Mouse (Mus musculus): Measurements from ENCODE around the gene Tyk2. TPM values are rescaled to one million over a fixed set of nuclear protein-coding genes. Genes with fewer than 3 reads are reported as not detected.

Tyk2 gene
- polyA plus RNA-seq, 1 experiment from 2014 or later: 11.5 TPM

DNA sequence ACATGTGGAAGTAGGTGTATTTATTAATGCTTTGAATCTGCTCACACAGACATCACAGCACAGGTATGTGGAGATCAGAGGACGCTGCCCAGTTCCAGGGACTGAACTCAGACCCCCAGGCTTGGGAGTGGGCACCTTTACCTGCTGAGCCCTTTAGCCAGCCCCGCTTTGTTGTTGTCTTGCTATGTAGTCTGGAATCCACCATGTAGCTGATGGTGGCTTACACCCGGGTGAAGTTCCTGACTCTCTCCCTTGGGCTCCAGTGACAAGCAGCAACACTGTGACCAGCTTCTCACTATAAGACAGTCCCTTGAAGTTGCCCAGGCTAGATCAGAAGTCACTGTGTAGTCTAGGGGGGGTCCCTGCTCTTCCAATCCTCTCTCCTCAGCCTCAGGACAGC lies 13.3 kb upstream of the Tyk2 start:
- Histone ChIP-seq H3K9me3 (ENCODE audit: control insufficient read depth, low read length) (no peaks in the 10 kb centered on the region), H3K9ac (ENCODE audit: low read depth, low read length) (no peak overlapping the region), H3K4me1 (replicated peaks; ENCODE audit: control insufficient read depth, insufficient read depth, low read length) (peaks cover 36% of the 10 kb centered on the region), H3K4me3 (ENCODE audit: low read depth, low read length) (no peak overlapping the region), H3K4me2 (no peak overlapping the region), H3K27me3 (replicated peaks; ENCODE audit: control insufficient read depth, insufficient read depth, low read length) (no peaks in the 10 kb centered on the region), H3K36me3 (ENCODE audit: control insufficient read depth, insufficient read depth, low read length) (peaks cover 68% of the 10 kb centered on the region), H3K27ac (ENCODE audit: low read depth, low read length) (no peak overlapping the region)
- WGBS: 92% methylated on average over 3 of the region's 3 CpGs
- no peak for DNase-seq (ENCODE audit: low spot score)
- ATAC-seq (replicated peaks; ENCODE audit: low FRiP score): no peak

- WGBS: 91% methylated on average over 14 of the region's 14 CpGs
- no peaks in the 10 kb centered on the region for H3K9me3 ChIP-seq (ENCODE audit: control insufficient read depth, low read length)
- H3K4me2 ChIP-seq: no peak overlapping the region
- no peak overlapping the region for H3K4me3 ChIP-seq (ENCODE audit: low read depth, low read length)
- ATAC-seq (replicated peaks; ENCODE audit: low FRiP score): no peak
- DNase-seq (ENCODE audit: low spot score): no peak
- H3K27me3 ChIP-seq (replicated peaks; ENCODE audit: control insufficient read depth, insufficient read depth, low read length): no peaks in the 10 kb centered on the region
- H3K36me3 ChIP-seq (ENCODE audit: control insufficient read depth, insufficient read depth, low read length): peaks cover 63% of the 10 kb centered on the region
- peaks cover 14% of the 10 kb centered on the region for H3K4me1 ChIP-seq (replicated peaks; ENCODE audit: control insufficient read depth, insufficient read depth, low read length)
- H3K27ac ChIP-seq (ENCODE audit: low read depth, low read length): no peak overlapping the region
- no peak overlapping the region for H3K9ac ChIP-seq (ENCODE audit: low read depth, low read length)
Observed at GRCm38 (mm10) chr9:21141922-21142321, 10.9 kb upstream of the Tyk2 start.

DNA sequence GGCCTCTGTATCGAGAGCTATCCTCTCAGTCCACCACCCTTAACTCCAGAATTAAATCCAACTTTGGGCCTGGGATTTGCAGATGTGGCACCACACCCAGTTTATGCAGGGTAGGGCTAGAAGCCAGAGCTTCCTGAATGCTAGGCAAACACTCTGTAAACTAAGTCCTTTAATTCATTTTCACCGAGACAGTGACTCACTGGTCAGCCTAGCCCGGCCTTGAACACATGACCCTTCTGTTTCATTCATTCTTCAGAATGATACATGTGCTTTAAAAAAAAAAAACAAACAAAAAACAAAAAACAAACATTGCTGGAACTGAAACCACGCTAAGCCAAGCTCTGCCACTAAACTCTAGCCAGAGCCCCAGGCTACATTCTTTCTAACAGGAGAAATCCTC lies 7.3 kb upstream of the Tyk2 start:
- H3K4me1 ChIP-seq (replicated peaks; ENCODE audit: control insufficient read depth, insufficient read depth, low read length): peaks cover 5% of the 10 kb centered on the region; the same call in 1 of the 2 replicates
- no peak overlapping the region for H3K9ac ChIP-seq (ENCODE audit: low read depth, low read length)
- ATAC-seq (replicated peaks; ENCODE audit: low FRiP score) (no peak), DNase-seq (ENCODE audit: low spot score) (no peak)
- H3K9me3 ChIP-seq (ENCODE audit: control insufficient read depth, low read length): no peaks in the 10 kb centered on the region
- peaks cover 41% of the 10 kb centered on the region for H3K36me3 ChIP-seq (ENCODE audit: control insufficient read depth, insufficient read depth, low read length)
- no peaks in the 10 kb centered on the region for H3K27me3 ChIP-seq (replicated peaks; ENCODE audit: control insufficient read depth, insufficient read depth, low read length)
- H3K4me3 ChIP-seq (ENCODE audit: low read depth, low read length): no peak overlapping the region
- 69% methylated on average over 4 of the region's 4 CpGs for WGBS
- H3K27ac ChIP-seq (ENCODE audit: low read depth, low read length): no peak overlapping the region
- H3K4me2 ChIP-seq: no peak overlapping the region

DNA sequence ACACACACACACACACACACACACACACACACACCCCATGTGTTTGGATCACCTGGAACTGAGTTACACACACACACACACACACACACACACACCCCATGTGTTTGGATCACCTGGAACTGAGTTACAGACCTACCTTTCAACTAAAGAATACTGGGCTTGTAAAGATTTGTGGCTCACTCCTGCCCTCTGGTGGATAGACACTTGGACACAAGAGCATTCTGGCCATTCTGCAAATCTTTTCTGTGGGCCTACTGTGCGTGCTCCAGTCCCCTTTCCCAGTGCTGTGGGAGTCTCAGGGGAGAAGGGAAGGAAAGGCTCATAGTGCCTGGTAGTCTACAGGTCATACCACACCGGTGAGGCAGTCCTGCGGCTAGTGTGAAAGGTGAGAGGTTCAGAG lies 6.2 kb upstream of the Tyk2 start:
- no peak overlapping the region for H3K27ac ChIP-seq (ENCODE audit: low read depth, low read length)
- 48% methylated on average over 3 of the region's 3 CpGs for WGBS
- H3K4me2 ChIP-seq: no peak overlapping the region
- no peak overlapping the region for H3K4me3 ChIP-seq (ENCODE audit: low read depth, low read length)
- DNase-seq (ENCODE audit: low spot score) (no peak), ATAC-seq (replicated peaks; ENCODE audit: low FRiP score) (peak; percentile 29; the same call in 1 of the 2 replicates)
- no peaks in the 10 kb centered on the region for H3K9me3 ChIP-seq (ENCODE audit: control insufficient read depth, low read length)
- H3K9ac ChIP-seq (ENCODE audit: low read depth, low read length): no peak overlapping the region
- peaks cover 5% of the 10 kb centered on the region; the same call in 1 of the 2 replicates for H3K4me1 ChIP-seq (replicated peaks; ENCODE audit: control insufficient read depth, insufficient read depth, low read length)
- no peaks in the 10 kb centered on the region for H3K27me3 ChIP-seq (replicated peaks; ENCODE audit: control insufficient read depth, insufficient read depth, low read length)
- peaks cover 29% of the 10 kb centered on the region for H3K36me3 ChIP-seq (ENCODE audit: control insufficient read depth, insufficient read depth, low read length)

- no peak overlapping the region for H3K4me2 ChIP-seq
- no peak overlapping the region for H3K27ac ChIP-seq (ENCODE audit: low read depth, low read length)
- ATAC-seq (replicated peaks; ENCODE audit: low FRiP score) (no peak), DNase-seq (ENCODE audit: low spot score) (no peak)
- H3K27me3 ChIP-seq (replicated peaks; ENCODE audit: control insufficient read depth, insufficient read depth, low read length): no peaks in the 10 kb centered on the region
- peaks cover 5% of the 10 kb centered on the region; the same call in 1 of the 2 replicates for H3K4me1 ChIP-seq (replicated peaks; ENCODE audit: control insufficient read depth, insufficient read depth, low read length)
- no peak overlapping the region; the same call in 1 of the 2 replicates for H3K9ac ChIP-seq (ENCODE audit: low read depth, low read length)
- peaks cover 22% of the 10 kb centered on the region for H3K36me3 ChIP-seq (ENCODE audit: control insufficient read depth, insufficient read depth, low read length)
- H3K9me3 ChIP-seq (ENCODE audit: control insufficient read depth, low read length): no peaks in the 10 kb centered on the region
- H3K4me3 ChIP-seq (ENCODE audit: low read depth, low read length): no peak overlapping the region
- 58% methylated on average over 6 of the region's 6 CpGs for WGBS
Observed at GRCm38 (mm10) chr9:21136401-21136800, 5.4 kb upstream of the Tyk2 start.

- no peak for DNase-seq (ENCODE audit: low spot score)
- Histone ChIP-seq H3K9ac (ENCODE audit: low read depth, low read length) (no peak overlapping the region; the same call in 1 of the 2 replicates), H3K4me3 (ENCODE audit: low read depth, low read length) (no peak overlapping the region), H3K27ac (ENCODE audit: low read depth, low read length) (no peak overlapping the region), H3K9me3 (ENCODE audit: control insufficient read depth, low read length) (no peaks in the 10 kb centered on the region), H3K27me3 (replicated peaks; ENCODE audit: control insufficient read depth, insufficient read depth, low read length) (no peaks in the 10 kb centered on the region), H3K4me2 (no peak overlapping the region), H3K36me3 (ENCODE audit: control insufficient read depth, insufficient read depth, low read length) (peaks cover 18% of the 10 kb centered on the region), H3K4me1 (replicated peaks; ENCODE audit: control insufficient read depth, insufficient read depth, low read length) (peaks cover 5% of the 10 kb centered on the region; the same call in 1 of the 2 replicates)
- 46% methylated on average over 1 of the region's 1 CpGs for WGBS
- ATAC-seq (replicated peaks; ENCODE audit: low FRiP score): no peak
Observed at GRCm38 (mm10) chr9:21135941-21136381, 4.9 kb upstream of the Tyk2 start.

DNA sequence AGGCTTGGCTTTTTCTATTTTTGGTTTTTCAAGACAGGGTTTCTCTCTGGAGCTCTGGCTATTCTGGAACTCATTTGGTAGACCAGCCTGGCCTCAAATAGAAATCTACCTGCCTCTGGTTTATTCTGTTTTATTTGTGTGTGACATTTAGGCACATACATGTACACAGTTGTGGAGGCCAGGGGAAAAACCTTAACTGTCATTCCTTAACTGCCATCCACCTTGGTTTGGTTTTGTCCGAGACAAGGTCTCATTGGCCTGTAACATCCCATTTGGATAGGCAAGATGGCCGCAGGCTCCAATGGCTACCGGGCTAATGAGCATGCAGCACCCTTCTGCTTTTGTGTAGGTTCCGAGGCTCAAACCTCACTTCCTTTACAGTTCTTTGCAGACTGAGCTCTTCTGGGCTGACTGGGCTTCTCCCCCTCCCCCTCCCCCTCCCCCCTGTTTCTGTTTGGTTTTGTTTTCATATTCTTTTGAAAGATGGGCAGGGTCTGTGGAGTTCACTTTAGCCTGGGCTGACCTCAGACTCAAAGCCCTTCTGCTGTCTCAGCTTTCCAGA lies 4.4 kb upstream of the Tyk2 start:
- 74% methylated on average over 4 of the region's 4 CpGs for WGBS
- DNase-seq (ENCODE audit: low spot score): no peak

DNA sequence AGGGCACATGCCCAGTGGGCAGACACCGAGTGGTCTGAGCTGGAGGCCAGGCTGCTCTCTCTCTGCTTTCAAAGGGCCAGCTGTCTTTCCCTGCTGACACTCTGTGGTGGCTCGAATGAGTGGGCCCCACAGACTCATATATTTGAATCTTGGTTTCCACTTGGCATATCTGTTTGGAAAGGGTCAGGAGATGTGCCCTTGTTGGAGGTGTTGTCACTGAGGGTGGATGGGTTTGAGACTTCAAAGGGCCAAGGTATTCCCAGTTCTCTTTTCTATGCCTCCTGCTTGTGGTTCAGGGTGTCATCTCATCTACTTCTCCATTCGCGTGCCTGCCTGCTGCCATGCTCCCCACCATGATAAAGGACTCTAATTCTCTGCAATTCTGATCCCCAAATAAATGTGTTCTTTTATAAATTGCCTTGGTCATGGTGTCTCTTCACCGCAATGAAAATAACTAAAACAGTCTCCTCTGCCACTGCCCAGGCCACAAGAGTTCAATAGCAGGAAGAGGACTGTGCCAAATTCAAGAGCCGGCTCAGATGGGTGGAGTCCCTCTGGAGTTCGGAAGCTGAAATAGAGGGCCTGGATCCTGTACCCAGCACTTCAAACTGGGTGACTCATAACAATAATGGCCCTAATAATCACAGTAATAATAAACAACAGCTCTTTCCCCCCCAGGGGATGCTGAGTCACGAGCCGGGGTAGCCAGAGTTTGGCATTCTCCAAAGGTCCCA lies 3.7 kb upstream of the Tyk2 start:
- Histone ChIP-seq H3K4me2 (no peak overlapping the region), H3K9me3 (ENCODE audit: control insufficient read depth, low read length) (no peaks in the 10 kb centered on the region), H3K4me3 (ENCODE audit: low read depth, low read length) (no peak overlapping the region), H3K27me3 (replicated peaks; ENCODE audit: control insufficient read depth, insufficient read depth, low read length) (no peaks in the 10 kb centered on the region), H3K4me1 (replicated peaks; ENCODE audit: control insufficient read depth, insufficient read depth, low read length) (peaks cover 9% of the 10 kb centered on the region), H3K36me3 (ENCODE audit: control insufficient read depth, insufficient read depth, low read length) (peaks cover 7% of the 10 kb centered on the region), H3K27ac (ENCODE audit: low read depth, low read length) (peak overlapping the region; percentile 5; the same call in 1 of the 2 replicates), H3K9ac (ENCODE audit: low read depth, low read length) (no peak overlapping the region)
- no peak for DNase-seq (ENCODE audit: low spot score)
- WGBS: 64% methylated on average over 9 of the region's 9 CpGs
- no peak for ATAC-seq (replicated peaks; ENCODE audit: low FRiP score)

More for the DNA sequence above, 4.4 kb upstream of the Tyk2 start:
- H3K4me1 ChIP-seq (replicated peaks; ENCODE audit: control insufficient read depth, insufficient read depth, low read length): peaks cover 7% of the 10 kb centered on the region
- ATAC-seq (replicated peaks; ENCODE audit: low FRiP score): no peak
- no peak overlapping the region for H3K4me2 ChIP-seq
- H3K4me3 ChIP-seq (ENCODE audit: low read depth, low read length): no peak overlapping the region
- H3K9ac ChIP-seq (ENCODE audit: low read depth, low read length): no peak overlapping the region
- no peak overlapping the region; the same call in 1 of the 2 replicates for H3K27ac ChIP-seq (ENCODE audit: low read depth, low read length)
- no peaks in the 10 kb centered on the region for H3K27me3 ChIP-seq (replicated peaks; ENCODE audit: control insufficient read depth, insufficient read depth, low read length)
- H3K36me3 ChIP-seq (ENCODE audit: control insufficient read depth, insufficient read depth, low read length): peaks cover 13% of the 10 kb centered on the region
- no peaks in the 10 kb centered on the region for H3K9me3 ChIP-seq (ENCODE audit: control insufficient read depth, low read length)

Measured in liver, embryonic 11.5 days (tissue).